Mouse (Mus musculus) hindbrain, embryonic 15.5 days (tissue): ENCODE measurements around the gene Pdc. TPM values are rescaled to one million over a fixed set of nuclear protein-coding genes. Genes with fewer than 3 reads are reported as not detected.
"Not testable (repeated sequence)": the region's sequence is repeated elsewhere in the genome, so short reads cannot be mapped to it uniquely, and the experiment has no call there.

Experiments used
- ATAC-seq: fragments of 200-750 bp; cut with Nextera tagmentation; 2 replicates; pipeline ENCODE4 v1.8.0; 2017; ENCODE audit warnings: low read depth, moderate number of reproducible peaks, moderate TSS enrichment; ENCODE audit not compliant: low FRiP score
- H3K27ac ChIP-seq: fragments of 300-500 bp; sonication (generic); replicated peaks from 2 replicates; pipeline ENCODE4 v1.5.1; 2015; ENCODE audit warnings: mild to moderate bottlenecking, inconsistent platforms
- H3K27me3 ChIP-seq: fragments of 300-500 bp; sonication (generic); 2 replicates; pipeline ENCODE4 v1.6.1; 2015; ENCODE audit warnings: control low read depth, inconsistent platforms
- H3K36me3 ChIP-seq: fragments of 300-500 bp; sonication (generic); 2 replicates; pipeline ENCODE4 v1.6.1; 2015; ENCODE audit warnings: control low read depth, inconsistent platforms
- H3K4me1 ChIP-seq: fragments of 300-500 bp; sonication (generic); replicated peaks from 2 replicates; pipeline ENCODE4 v1.6.1; 2015; ENCODE audit warnings: control low read depth, inconsistent platforms
- H3K4me2 ChIP-seq: fragments of 300-500 bp; sonication (generic); 2 replicates; pipeline ENCODE4 v1.6.1; 2015; ENCODE audit warnings: moderate library complexity, mild to moderate bottlenecking, inconsistent platforms
- H3K4me3 ChIP-seq: fragments of 300-500 bp; sonication (generic); 2 replicates; pipeline ENCODE4 v1.5.1; 2015; ENCODE audit warnings: mild to moderate bottlenecking, inconsistent platforms
- H3K9ac ChIP-seq: fragments of 300-500 bp; sonication (generic); 2 replicates; pipeline ENCODE4 v1.6.1; 2015; ENCODE audit warnings: inconsistent platforms
- H3K9me3 ChIP-seq: fragments of 300-500 bp; sonication (generic); 2 replicates; pipeline ENCODE4 v1.6.1; 2016; ENCODE audit warnings: control low read depth, inconsistent platforms
- WGBS: fragments of 180-500 bp; shearing (Covaris S2); methylation state at CpG from one replicate; pipeline ENCODE4 v1.1.7; 2015; 5-methylcytosine and 5-hydroxymethylcytosine counted together
- polyA plus RNA-seq: library from polyadenylated mRNA; unstranded; fragments of >200 nt; fragmentation: Nextera tagmentation; extraction: Ambion mirVana; gene quantifications from 2 replicates; pipeline ENCODE4 v1.2.1, GENCODE M21; 2015

Gene Pdc
- not detected in 2 replicates for polyA plus RNA-seq

DNA sequence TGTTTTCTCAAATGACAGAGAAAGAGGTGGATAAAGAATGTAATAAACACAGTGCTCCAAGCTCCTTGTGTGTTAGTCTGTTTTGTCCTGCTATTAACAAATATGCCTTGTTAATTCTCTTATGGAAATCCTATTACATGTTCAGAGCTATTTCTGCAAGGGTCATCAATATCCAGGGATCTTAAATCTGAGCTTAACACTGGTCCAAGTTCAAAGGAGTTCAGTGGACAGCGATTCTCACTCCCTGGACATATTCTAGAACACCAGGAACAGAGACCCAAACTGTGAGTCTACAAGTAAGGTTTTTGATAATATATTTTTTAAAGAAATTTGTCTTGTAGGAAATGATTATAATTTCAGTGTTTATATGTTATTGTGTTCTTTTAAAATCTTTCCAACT lies at the start of gene Pdc:
Gene Pdc (plus strand): TSS at position 213 of the 400 bp plus-strand sequence.
- H3K4me2 ChIP-seq = no peak within 1 kb of the TSS
- no peak within 1 kb of the TSS for H3K27ac ChIP-seq
- no peak within 1 kb of the TSS for H3K9ac ChIP-seq
- H3K27me3 ChIP-seq = no peaks in the 10 kb centered on the region
- H3K4me1 ChIP-seq = no peaks in the 10 kb centered on the region
- H3K9me3 ChIP-seq = no peaks in the 10 kb centered on the region
- no peak within 1 kb of the TSS for H3K4me3 ChIP-seq
- no peaks in the 10 kb centered on the region for H3K36me3 ChIP-seq
- ATAC-seq = no peak
- WGBS = 94% methylated on average over 1 of the region's 1 CpGs

DNA sequence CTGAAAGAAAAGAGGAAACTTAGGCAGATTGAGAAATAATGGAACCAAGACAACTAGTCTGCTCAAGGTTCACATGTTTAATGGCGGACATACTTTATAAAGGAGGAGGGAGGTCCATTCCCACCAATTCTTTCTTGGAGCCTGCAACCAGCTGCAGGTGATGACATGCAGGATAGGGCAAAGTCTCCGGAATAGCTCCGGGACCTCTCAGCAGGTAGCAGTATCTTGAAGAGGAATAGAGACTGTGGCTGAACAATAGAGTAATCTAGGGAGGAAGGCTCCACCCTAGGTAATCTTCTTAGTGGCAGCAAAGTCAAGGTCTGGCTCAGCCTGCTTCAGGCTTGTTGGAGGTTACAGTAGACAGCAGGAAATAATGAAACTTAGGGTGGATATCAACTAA lies 25.2 kb upstream of the Pdc start:
- not testable (repeated sequence) for H3K4me3 ChIP-seq, H3K36me3 ChIP-seq, H3K9me3 ChIP-seq, H3K4me2 ChIP-seq, H3K27ac ChIP-seq, H3K9ac ChIP-seq, H3K27me3 ChIP-seq, ATAC-seq, H3K4me1 ChIP-seq
- 83% methylated on average over 3 of the region's 3 CpGs for WGBS

DNA sequence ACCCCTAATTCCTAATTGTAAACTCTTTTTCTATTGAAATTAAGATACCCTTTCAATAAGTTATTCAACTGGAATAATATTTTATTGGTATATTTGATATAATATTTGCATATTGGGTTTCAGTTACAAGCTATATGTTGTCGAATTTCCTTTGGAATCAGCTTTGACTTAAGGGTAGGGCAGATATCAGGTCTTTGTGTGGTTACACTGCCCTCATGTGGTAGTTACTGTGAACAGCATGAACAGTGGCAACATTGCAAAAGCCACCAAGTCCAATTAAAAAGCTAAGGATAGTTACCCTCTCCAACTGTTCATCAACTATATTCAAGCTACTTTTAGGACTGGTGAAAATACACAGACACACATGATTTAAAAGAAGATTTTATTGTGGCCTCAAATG lies 11.6 kb upstream of the Pdc start:
- Histone ChIP-seq H3K4me3 (no peak overlapping the region), H3K9ac (no peak overlapping the region), H3K36me3 (no peaks in the 10 kb centered on the region), H3K4me2 (no peak overlapping the region), H3K4me1 (no peaks in the 10 kb centered on the region), H3K27ac (no peak overlapping the region), H3K9me3 (no peaks in the 10 kb centered on the region), H3K27me3 (no peaks in the 10 kb centered on the region)
- 60% methylated on average over 1 of the region's 1 CpGs for WGBS
- no peak for ATAC-seq

DNA sequence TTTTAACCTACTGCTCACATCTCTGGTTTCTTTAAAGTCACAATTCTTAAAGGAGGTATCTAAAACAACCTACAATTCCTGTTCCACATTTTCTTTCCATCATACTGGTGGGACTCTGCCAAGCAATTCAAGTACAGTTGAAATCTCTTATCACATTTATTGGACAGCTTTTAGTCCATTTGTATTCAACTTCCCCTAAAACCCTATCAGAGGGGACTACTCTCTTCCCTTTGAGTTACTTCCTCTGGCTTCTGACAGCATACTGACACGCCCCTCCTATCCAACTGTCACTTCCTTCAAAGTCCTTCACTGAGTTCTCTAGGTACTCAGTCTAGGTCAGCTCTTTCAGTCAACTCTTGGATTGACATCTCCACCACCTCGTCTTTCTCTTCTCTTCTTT lies 15.9 kb downstream of the Pdc start:
- H3K4me2 ChIP-seq = no peak overlapping the region
- no peak overlapping the region for H3K27ac ChIP-seq
- ATAC-seq = no peak
- H3K4me3 ChIP-seq = no peak overlapping the region
- no peaks in the 10 kb centered on the region for H3K9me3 ChIP-seq
- H3K36me3 ChIP-seq = no peaks in the 10 kb centered on the region
- no peaks in the 10 kb centered on the region for H3K4me1 ChIP-seq
- no peak overlapping the region for H3K9ac ChIP-seq
- H3K27me3 ChIP-seq = no peaks in the 10 kb centered on the region
- 79% methylated on average over 2 of the region's 2 CpGs for WGBS

DNA sequence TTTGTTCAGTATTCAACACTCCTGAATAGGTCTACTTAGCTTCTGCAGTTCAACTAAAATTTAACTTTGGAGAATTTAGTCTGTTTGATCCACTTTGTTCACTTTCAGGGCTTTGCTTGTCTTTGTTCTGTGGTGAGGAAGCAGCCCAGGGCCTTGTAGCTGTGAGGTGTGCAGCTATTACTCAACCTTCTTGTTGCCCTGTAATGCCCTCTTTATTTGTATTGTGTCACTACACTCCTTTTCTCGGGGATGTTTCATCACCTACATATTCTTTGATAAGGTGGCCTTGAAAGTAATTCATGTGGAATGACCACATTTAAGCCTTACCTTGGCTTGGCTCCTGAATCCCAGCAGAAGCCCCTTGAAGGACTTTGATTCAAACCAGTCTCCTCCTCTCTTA lies 41.6 kb downstream of the Pdc start:
- no peaks in the 10 kb centered on the region for H3K9me3 ChIP-seq
- H3K27ac ChIP-seq = no peak overlapping the region
- peaks cover 27% of the 10 kb centered on the region for H3K36me3 ChIP-seq
- ATAC-seq = no peak
- H3K27me3 ChIP-seq = no peaks in the 10 kb centered on the region
- H3K4me3 ChIP-seq = no peak overlapping the region
- H3K4me1 ChIP-seq = no peaks in the 10 kb centered on the region
- no peak overlapping the region for H3K9ac ChIP-seq
- no peak overlapping the region for H3K4me2 ChIP-seq
- WGBS = 91% methylated on average over 1 of the region's 1 CpGs

DNA sequence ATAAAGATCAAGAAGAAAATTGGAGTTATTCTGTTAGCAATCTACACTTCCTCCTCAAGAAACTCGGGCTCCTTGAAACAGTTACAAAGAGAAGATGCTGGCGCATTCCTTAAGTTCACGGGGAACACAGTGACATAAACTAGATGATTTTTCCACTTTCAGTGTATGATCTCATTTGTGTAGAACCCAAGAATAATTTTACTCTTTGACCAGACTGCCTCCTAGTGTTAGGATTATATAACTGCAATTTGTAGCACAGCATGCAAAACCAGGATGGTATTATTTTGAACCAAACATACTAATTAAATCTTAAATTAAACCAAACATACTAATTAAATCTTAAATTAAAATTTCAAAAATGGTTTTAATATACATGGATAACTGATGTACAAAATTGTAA lies 53.7 kb downstream of the Pdc start:
- Histone ChIP-seq H3K4me1 (no peaks in the 10 kb centered on the region), H3K36me3 (peaks cover 6% of the 10 kb centered on the region; the same call in 1 of the 2 replicates), H3K4me2 (no peak overlapping the region), H3K9ac (no peak overlapping the region), H3K4me3 (no peak overlapping the region), H3K27me3 (no peaks in the 10 kb centered on the region), H3K27ac (no peak overlapping the region), H3K9me3 (no peaks in the 10 kb centered on the region)
- 90% methylated on average over 3 of the region's 3 CpGs for WGBS
- no peak for ATAC-seq

DNA sequence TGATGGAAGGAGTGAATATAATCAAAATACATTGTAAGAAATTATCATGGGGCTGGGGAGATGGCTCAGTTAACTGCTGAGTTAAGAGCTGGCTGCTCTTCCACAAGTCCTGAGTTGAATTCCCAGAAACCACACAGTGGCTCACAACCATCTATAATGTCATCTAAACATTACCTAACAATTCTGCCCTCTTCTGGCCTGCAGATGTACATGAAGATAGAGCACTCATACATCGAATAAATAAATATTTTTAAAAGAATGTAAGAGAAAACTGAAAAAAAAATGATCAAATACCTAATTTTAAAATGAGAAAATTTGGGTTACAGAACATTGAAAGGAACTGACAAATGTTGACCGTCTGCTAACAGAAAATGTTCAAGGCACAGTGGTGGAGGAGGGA lies 55.0 kb downstream of the Pdc start:
- no peak overlapping the region for H3K4me2 ChIP-seq
- H3K9me3 ChIP-seq = no peaks in the 10 kb centered on the region
- H3K36me3 ChIP-seq = peaks cover 11% of the 10 kb centered on the region
- H3K27ac ChIP-seq = no peak overlapping the region
- no peaks in the 10 kb centered on the region for H3K4me1 ChIP-seq
- ATAC-seq = no peak
- 97% methylated on average over 2 of the region's 2 CpGs for WGBS
- no peak overlapping the region for H3K4me3 ChIP-seq
- no peak overlapping the region for H3K9ac ChIP-seq
- H3K27me3 ChIP-seq = no peaks in the 10 kb centered on the region

Other genes starting within 250 kb of the Pdc start
- gene Ptgs2, start 219.4 kb upstream of the Pdc start, polyA plus RNA-seq = 0.09 and 0.10 TPM in 2 replicates
- gene Tpr, start 73.4 kb downstream of the Pdc start, polyA plus RNA-seq = 128 and 142 TPM in 2 replicates
- 38.7 and 42.3 TPM in 2 replicates for gene Odr4, start 73.7 kb downstream of the Pdc start, polyA plus RNA-seq
- gene Prg4, start 146.7 kb downstream of the Pdc start, polyA plus RNA-seq = 0.17 and 0.52 TPM in 2 replicates